Mouse (Mus musculus): ENCODE measurements at regions not wholly inside any gene's neighbourhood (a gene's known extent, or its start where the extent isn't known, plus 50 kb on each side); places are given as distances from the start of the nearest gene placed in this dataset.

DNA sequence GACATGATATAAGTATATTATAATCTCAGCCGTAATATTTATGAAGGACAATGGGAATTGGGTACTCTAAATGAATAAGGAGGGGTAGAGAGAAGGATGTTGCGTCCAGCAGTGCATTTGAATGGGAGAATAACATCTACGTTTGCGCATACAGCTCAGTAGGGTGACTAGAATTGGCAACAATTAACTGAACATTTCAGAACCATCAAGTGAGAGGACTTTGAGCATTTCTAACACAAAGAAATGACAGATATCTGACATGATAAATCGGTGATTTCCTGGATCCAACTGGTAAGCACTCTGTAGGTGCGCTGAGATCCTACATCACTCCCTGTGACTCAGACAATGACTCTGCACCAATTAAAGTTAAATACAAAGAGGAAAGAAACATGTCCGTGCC, 431.3 kb downstream of the Ipmk start:
- DNase-seq = no peak

DNA sequence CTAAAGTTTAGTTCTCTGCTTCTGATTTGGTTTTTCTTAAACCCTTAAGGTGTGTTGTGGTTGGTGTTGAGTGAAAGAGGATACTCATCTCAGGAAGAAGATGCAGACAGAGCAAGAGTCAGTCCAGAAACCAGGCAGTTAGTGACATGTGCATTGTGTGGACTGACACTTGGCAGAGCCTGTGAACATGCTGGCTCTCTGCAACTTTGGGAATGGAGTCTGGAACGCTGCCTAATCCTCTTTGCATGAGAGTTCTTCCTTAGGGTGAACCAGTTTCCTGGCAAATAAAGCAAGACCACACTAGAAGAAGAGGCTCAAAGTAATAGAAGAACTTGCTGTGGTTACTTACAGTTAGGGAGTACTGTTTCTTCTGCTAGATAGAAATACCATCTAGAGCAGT, 441.7 kb downstream of the Ipmk start:
- DNase-seq = no peak

DNA sequence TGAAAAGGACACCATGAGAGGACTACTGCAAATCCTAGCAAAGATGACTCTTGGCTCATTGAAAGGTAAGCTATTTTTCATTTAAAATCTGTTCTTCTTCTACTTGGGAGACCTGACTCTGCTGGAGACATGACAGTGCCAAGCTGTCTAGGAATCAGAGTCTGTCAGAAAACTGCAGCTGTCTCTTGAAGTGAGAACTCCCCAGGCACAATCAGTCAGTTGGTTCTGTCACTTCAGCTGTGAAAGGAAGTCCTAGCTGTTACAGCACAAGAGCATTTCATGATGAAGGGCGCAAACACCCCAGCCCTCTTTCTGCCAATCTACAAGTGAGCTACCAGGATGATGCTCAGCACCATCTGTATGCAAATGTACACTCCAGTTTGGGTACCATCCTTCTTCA, 442.4 kb downstream of the Ipmk start:
- no peak for DNase-seq

DNA sequence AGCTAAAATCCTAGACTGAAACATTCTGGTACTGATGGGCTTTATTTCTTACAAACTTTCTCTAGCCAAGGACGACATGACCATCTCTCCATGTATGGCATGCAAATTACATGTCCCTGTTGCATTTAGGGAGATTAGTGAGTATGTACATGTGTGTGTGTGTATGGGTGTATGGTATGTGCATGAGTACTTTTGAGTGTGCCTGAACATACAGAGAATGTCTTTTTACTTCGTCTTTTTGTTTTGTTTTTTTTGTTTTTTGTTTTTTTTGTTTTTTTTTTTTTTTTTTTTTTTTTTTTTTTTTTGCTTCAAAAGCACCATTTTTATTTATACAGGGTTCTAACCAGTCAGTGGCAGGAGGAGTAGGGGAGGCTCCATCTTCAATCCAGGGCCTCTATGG, 451.1 kb downstream of the Ipmk start:
- DNase-seq = no peak

DNA sequence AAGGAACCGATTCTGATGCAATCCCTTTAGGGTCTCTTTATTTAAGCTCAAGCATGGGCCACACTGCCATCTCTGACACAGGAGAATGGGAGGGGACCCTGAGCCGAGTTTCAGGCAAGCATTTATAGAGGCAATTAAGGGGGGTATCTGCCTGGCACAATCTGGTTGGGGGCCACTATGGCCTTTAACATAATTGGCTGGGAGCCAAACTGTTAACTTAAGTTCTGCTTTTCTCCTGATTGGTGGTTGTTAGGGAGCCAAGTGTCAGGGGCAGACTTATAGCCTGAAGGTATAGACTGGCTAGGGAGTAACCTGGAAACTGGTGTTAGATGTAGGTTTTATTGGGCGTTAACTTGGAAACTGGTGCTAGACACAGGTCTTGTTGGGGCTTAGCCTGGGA, 454.9 kb downstream of the Ipmk start:
- DNase-seq = no peak

DNA sequence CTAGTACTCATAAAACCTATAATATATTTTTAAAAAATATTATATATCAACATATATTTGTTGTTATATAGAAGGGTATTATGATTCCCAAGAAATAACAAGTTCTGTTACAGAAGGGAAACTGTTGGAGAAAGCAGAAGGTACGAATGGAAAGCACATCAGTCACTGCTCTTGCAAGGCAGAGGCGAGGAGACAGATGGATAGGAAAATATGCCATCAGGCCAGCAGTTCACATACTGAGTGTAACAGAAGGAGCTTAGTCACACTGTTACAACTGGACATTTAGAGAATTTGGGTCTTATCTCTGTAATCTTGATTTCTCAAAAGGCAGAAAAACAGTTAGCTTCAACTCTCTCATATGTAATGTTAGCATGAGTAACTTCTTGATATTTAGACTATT, 485.1 kb downstream of the Ipmk start:
- no peak for DNase-seq

DNA sequence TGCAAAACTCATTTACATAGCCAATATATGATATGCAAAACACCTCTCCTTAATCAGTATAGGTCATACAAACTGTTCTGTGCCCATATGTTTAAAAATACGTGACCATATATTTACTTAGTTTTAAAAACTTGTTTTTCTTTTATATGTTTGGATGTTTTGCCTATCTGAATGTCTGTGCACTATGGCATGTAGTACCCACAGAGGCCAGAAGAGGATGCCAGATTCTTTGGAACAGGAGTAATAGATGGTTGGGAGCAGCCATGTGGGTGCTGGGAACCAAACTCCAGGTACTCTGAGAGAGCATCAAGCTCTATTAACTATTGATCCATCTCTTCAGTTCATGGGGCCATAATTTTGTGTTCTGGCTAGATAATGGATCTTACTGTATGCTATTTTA, 487.5 kb downstream of the Ipmk start:
- DNase-seq = no peak

DNA sequence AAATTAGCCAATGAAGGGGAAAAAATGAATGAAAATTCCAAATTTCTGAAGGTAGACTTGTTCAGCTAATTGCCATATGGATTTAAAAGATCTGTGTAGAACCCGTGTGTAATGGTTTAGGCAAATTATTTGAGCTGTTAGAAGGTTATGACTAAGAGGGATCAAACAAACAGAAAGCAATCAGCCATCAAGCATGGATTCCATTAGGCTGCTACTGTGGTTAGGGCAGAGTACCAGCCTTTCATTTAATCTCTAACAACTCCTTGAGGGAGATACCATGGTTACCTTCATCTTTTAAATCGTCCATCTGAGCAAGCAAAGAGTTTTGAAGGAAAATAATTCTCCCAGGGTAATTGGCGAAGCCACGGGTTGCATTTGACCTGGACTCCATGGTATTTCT, 509.5 kb downstream of the Ipmk start:
- no peak for DNase-seq

DNA sequence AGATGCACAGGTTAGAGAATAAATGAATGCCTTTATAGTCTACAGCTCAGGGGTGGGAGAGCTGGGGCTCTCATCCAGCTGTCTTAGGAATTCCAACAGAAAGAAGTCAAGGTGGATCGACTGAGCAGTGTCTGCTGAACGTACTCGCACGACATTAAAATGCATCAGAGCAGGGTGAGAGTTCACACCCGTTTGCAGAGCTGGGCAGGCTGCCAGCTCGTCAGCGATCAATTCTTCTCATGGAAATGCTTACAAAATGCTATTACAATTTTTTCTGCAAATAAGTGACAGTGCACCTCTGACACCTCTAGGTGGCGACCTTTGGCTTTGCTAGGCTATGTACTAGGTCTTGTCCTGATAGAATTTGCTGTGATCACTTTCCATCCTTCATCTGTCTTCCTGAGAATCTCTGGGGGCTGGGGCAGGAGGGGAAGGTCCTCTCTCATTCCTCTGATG, 510.0 kb downstream of the Ipmk start:
- DNase-seq = peak; percentile 8

DNA sequence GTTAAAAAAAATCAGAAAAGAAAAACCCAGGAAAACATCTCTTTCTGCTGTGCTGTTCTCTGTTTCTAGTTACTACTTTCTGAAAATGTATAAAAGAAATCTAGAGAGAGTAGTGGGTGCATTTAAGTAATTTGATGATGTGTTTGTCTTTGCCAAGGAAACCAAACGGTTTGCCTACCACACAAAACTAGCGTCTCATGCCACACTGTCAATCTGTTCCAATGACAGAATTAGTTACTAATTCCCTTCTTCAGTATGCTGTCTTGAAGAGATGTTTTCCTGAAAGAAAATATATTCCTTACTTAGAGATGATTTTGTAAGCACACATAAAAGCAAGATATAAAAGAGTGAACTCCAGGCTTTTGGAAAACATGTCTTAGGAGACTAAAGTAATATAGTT, 546.2 kb downstream of the Ipmk start:
- DNase-seq = no peak

DNA sequence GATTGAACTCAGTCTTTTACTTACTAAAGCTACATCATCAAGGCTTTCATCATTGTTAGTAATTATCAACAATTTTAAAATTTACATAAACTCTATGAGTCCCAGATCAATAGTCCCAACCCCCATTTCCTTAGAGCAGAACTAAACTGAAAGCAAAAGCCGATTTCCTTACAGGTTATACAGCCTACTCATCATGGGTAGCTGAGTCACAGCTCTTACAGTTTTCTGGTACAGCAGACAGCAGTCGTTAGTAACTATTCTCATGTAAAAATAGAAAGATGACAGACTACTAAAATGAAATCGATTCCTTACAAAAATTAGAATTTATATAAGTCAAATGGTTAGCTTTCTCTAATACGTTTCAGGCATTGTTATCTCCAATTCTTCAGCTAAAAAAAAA, 557.5 kb downstream of the Ipmk start:
- DNase-seq = no peak
